Mouse (Mus musculus) midbrain, embryonic 13.5 days (tissue): ENCODE measurements at regions not wholly inside any gene's neighbourhood (a gene's known extent, or its start where the extent isn't known, plus 50 kb on each side); places are given as distances from the start of the nearest gene placed in this dataset.

Experiments used
- ATAC-seq: fragments of 200-750 bp; cut with Nextera tagmentation; 2 replicates; pipeline ENCODE4 v1.8.0; 2017; ENCODE audit warnings: mild to moderate bottlenecking, moderate TSS enrichment, moderate library complexity
- H3K27ac ChIP-seq: fragments of 300-500 bp; sonication (generic); 2 replicates; pipeline ENCODE4 v1.5.1; 2015; ENCODE audit warnings: inconsistent platforms, mild to moderate bottlenecking, moderate library complexity
- H3K27me3 ChIP-seq: fragments of 300-500 bp; sonication (generic); 2 replicates; pipeline ENCODE4 v1.6.1; 2015; ENCODE audit warnings: mild to moderate bottlenecking, inconsistent platforms
- H3K36me3 ChIP-seq: fragments of 300-500 bp; sonication (generic); 2 replicates; pipeline ENCODE4 v1.6.1; 2015; ENCODE audit warnings: mild to moderate bottlenecking, inconsistent platforms
- H3K4me1 ChIP-seq: fragments of 300-500 bp; sonication (generic); replicated peaks from 2 replicates; pipeline ENCODE4 v1.6.1; 2015; ENCODE audit warnings: inconsistent platforms
- H3K4me2 ChIP-seq: fragments of 300-500 bp; sonication (generic); replicated peaks from 2 replicates; pipeline ENCODE4 v1.6.1; 2015; ENCODE audit warnings: moderate library complexity, mild to moderate bottlenecking, inconsistent platforms
- H3K4me3 ChIP-seq: fragments of 300-500 bp; sonication (generic); replicated peaks from 2 replicates; pipeline ENCODE4 v1.5.1; 2015; ENCODE audit warnings: mild to moderate bottlenecking, inconsistent platforms
- H3K9ac ChIP-seq: fragments of 300-500 bp; sonication (generic); replicated peaks from 2 replicates; pipeline ENCODE4 v1.6.1; 2015; ENCODE audit warnings: mild to moderate bottlenecking, inconsistent platforms
- H3K9me3 ChIP-seq: fragments of 300-500 bp; sonication (generic); 2 replicates; pipeline ENCODE4 v1.6.1; 2016; ENCODE audit warnings: mild to moderate bottlenecking, inconsistent platforms
- WGBS: fragments of 180-500 bp; shearing (Covaris S2); methylation state at CpG from one replicate; pipeline ENCODE4 v1.1.7; 2015; 5-methylcytosine and 5-hydroxymethylcytosine counted together

DNA sequence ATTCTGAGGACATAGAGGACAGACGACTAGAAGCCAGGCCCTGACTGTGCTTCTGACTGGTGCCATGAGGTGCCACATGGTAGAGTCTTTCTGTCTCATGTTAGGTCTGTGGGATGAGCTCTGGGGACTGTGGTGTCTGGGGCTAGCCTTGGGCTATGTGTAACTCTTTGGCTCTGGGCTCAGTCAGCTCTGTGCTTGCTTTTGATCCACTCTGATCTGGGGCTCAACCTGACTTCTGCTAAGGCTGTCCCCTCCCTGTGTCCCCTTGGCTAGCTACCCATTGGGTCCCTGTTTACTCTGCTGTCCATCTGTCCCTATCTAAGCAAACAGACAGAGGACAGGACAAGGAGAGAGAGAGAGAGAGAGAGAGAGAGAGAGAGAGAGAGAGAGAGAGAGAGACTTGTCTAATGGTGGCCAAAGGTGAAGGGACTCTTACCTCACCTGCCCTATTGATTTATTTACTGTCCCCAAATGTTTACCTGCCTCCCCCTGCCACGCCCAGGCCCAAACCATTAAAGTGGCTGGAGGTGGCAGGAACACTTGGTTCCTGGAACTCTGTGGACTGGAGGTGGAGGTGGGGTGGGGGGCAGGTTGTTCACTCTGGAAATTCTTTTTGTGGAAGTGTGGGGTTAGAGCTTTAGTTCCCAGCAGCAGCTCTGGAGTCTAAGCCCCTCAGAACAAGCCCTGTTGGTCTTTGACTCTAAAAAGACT, 51.4 kb upstream of the Rxra start:
- no peak overlapping the region for H3K4me3 ChIP-seq
- no peak overlapping the region for H3K27ac ChIP-seq
- H3K36me3 ChIP-seq: no peaks in the 10 kb centered on the region
- 75% methylated on average over 2 of the region's 2 CpGs for WGBS
- H3K9me3 ChIP-seq: no peaks in the 10 kb centered on the region
- no peak for ATAC-seq
- H3K9ac ChIP-seq: no peak overlapping the region
- no peak overlapping the region for H3K4me2 ChIP-seq
- H3K27me3 ChIP-seq: no peaks in the 10 kb centered on the region
- H3K4me1 ChIP-seq: no peaks in the 10 kb centered on the region
